Mouse (Mus musculus) megakaryocyte, embryonic 14.5 days (primary cell): ENCODE results near the gene Ank3.

Experiments
- FLI1 ChIP-seq: IDR thresholded peaks from 2 replicates; pipeline ENCODE4 v1.6.1; 2012; ENCODE audit warnings: low read length, inconsistent platforms, mixed read lengths
- GATA1 ChIP-seq: IDR thresholded peaks from 3 replicates; pipeline ENCODE4 v1.6.1; 2012; ENCODE audit warnings: mixed read lengths, low read length, inconsistent platforms, borderline replicate concordance

- TF ChIP-seq GATA1, result no peak
- TF ChIP-seq FLI1, result no peak
Observed at GRCm38 (mm10) chr10:69858011-69858410, 459.4 kb downstream of the Ank3 start.
